Mouse (Mus musculus): ENCODE measurements around the gene Schip1. TPM values are rescaled to one million over a fixed set of nuclear protein-coding genes. Genes with fewer than 3 reads are reported as not detected.

Gene Schip1
- polyA plus RNA-seq, 1 experiment, result 8.0 TPM

DNA sequence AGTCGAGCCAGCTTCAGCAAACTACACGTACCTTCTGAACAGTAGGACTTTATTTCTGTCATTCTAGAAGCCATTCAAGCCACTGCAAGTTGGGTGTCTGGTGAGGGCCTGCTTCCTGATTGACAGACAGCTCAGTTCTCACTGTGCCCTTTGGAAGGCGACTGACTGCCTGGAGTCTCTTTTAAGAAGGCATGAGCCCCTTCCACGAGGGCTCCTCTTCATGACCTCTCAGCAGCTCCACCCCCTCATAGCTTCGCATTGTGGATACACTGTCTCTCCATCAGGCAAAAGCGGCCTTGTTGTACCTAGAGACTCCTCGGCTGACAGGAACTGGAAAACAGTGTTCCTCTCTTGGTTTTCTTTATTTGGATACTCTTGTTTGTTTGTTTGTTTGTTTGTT is 504.1 kb downstream of the Schip1 start:
- no peak overlapping the region for H3K27ac ChIP-seq (ENCODE audit: control insufficient read depth, insufficient read depth, low read depth, low read length, poor library complexity)
- TF ChIP-seq POLR2A (IDR thresholded peaks at IDR 0.05; ENCODE audit: borderline replicate concordance, control insufficient read depth, low read depth, low read length), result no peak
- TF ChIP-seq CTCF (IDR thresholded peaks at IDR 0.05; ENCODE audit: control insufficient read depth, insufficient read depth, low read length), result no peak
- 76% methylated on average over 7 of the region's 7 CpGs for WGBS
- no peak overlapping the region for H3K4me3 ChIP-seq (replicated peaks; ENCODE audit: control insufficient read depth, low read depth, low read length)
- H3K4me1 ChIP-seq (ENCODE audit: control insufficient read depth, insufficient read depth, low read length), result no peaks in the 10 kb centered on the region

DNA sequence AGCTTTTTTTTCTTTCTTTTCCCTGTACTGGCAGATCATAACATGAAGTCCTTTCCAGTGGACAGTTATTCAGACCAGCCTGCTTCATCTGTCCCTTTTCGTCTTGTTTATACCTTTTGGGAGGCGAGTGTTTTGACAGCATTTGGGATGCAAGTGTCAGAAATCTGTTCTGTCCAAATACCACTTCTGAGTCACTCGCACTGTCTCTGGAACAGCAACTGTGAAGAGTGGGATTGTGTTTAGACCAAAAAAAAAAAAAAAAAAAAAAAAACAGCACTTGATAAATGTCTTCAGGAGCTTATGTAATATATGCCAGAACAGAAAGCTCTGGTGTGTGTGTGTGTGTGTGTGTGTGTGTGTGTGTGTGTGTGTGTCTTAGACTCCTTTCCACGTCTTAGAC is 505.7 kb downstream of the Schip1 start:
- no peaks in the 10 kb centered on the region for H3K4me1 ChIP-seq (ENCODE audit: control insufficient read depth, insufficient read depth, low read length)
- WGBS, result 77% methylated on average over 4 of the region's 4 CpGs

DNA sequence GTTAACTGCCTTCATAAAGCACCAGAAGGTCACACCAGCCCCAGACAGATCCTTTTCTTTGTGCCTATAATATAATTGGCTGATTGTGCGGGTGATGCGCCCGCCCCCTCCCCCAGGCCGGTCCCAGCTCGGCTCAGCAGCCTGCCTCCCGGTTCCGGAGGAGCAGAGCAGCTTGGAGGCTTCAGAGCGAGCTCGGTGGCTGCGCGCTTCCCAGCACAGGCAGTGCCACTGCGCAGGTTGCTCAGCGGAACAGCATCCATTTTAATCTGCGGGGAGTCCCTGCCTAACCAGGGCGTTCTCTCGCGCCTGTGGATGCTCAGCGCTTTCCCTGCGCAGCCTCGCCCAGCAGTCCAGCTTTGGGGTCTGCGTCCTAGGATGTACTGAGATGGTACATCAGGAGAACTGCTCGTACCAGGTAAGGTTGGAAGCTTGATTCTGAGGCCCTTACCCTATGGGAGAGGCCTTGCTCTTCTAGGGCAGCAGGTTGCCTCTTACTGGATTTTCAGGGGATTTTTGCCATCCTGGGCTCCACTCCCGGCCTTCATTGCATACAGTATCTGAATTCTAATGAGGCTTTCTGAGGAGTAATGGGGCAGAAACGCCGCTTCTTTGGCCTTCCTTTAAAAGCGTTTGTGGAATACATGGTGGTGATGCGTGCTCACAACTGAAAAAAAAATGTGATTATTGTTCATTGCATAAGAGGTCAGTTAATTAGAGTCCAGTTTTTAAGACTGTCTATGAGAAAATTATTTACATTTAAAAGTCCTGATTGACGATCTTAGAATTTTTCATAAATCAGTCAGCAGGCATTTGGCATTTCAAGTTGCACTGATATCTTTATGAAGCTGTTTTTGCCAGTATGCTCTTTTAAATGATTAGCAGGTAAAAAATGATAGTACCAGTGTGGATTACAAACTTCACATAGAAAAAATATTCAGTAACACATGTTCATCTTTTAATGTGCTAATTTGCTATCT is 507.9 kb downstream of the Schip1 start:
- no peak for TF ChIP-seq POLR2A (IDR thresholded peaks at IDR 0.05; ENCODE audit: borderline replicate concordance, control insufficient read depth, low read depth, low read length)
- TF ChIP-seq CTCF (IDR thresholded peaks at IDR 0.05; ENCODE audit: control insufficient read depth, insufficient read depth, low read length), result no peak
- 44% methylated on average over 28 of the region's 28 CpGs for WGBS
- H3K4me3 ChIP-seq (replicated peaks; ENCODE audit: control insufficient read depth, low read depth, low read length), result no peak overlapping the region
- H3K4me1 ChIP-seq (ENCODE audit: control insufficient read depth, insufficient read depth, low read length), result no peaks in the 10 kb centered on the region
- no peak overlapping the region for H3K27ac ChIP-seq (ENCODE audit: control insufficient read depth, insufficient read depth, low read depth, low read length, poor library complexity)

More for the DNA sequence above, 505.7 kb downstream of the Schip1 start:
- H3K4me3 ChIP-seq (replicated peaks; ENCODE audit: control insufficient read depth, low read depth, low read length), result no peak overlapping the region
- TF ChIP-seq POLR2A (IDR thresholded peaks at IDR 0.05; ENCODE audit: borderline replicate concordance, control insufficient read depth, low read depth, low read length), result no peak
- H3K27ac ChIP-seq (ENCODE audit: control insufficient read depth, insufficient read depth, low read depth, low read length, poor library complexity), result no peak overlapping the region

DNA sequence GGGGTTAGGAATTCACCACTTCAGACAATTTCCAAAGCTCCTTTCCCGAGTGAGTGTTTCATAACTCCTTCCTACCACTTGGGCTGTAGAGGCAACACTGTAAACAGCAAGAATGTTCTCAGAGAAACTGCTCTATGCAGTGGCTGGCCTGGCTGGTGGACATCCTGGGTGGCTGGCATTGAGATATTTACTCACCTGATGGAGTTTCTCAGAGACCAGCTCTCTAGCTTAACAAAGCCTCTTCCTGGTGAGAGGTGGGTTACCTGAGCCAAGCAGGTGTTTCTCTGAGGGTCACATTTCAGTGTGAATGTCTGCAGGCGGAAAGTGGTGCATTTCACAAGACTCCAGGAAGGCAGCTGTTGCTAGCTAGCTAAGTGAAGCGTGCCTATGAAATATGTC is 508.6 kb downstream of the Schip1 start:
- H3K27ac ChIP-seq (ENCODE audit: control insufficient read depth, insufficient read depth, low read depth, low read length, poor library complexity), result no peak overlapping the region
- no peak for TF ChIP-seq CTCF (IDR thresholded peaks at IDR 0.05; ENCODE audit: control insufficient read depth, insufficient read depth, low read length)
- no peak for TF ChIP-seq POLR2A (IDR thresholded peaks at IDR 0.05; ENCODE audit: borderline replicate concordance, control insufficient read depth, low read depth, low read length)
- H3K4me1 ChIP-seq (ENCODE audit: control insufficient read depth, insufficient read depth, low read length), result no peaks in the 10 kb centered on the region
- WGBS, result 46% methylated on average over 3 of the region's 3 CpGs
- no peak overlapping the region for H3K4me3 ChIP-seq (replicated peaks; ENCODE audit: control insufficient read depth, low read depth, low read length)

DNA sequence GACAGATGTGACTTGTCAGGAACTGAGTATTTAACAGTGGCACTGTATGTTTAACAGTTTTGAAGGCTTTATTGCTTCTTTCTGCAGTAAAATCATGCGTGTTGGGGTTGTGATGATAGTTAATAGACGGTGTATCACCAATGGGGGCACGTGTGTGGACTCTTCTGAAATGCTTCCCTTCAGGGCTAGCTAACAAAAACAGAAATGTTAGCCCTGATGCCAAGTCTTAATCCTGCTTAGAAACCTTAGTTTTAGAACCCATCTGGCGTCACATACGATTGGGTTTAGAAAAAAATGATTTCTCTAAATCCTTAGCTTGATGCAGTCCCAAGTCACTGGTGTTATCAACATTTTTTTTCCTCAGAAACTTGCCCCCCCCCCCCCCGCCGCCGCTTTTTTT is 509.5 kb downstream of the Schip1 start:
- TF ChIP-seq POLR2A (IDR thresholded peaks at IDR 0.05; ENCODE audit: borderline replicate concordance, control insufficient read depth, low read depth, low read length), result no peak
- H3K27ac ChIP-seq (ENCODE audit: control insufficient read depth, insufficient read depth, low read depth, low read length, poor library complexity), result no peak overlapping the region
- no peak overlapping the region for H3K4me3 ChIP-seq (replicated peaks; ENCODE audit: control insufficient read depth, low read depth, low read length)
- H3K4me1 ChIP-seq (ENCODE audit: control insufficient read depth, insufficient read depth, low read length), result no peaks in the 10 kb centered on the region
- WGBS, result 53% methylated on average over 8 of the region's 8 CpGs

DNA sequence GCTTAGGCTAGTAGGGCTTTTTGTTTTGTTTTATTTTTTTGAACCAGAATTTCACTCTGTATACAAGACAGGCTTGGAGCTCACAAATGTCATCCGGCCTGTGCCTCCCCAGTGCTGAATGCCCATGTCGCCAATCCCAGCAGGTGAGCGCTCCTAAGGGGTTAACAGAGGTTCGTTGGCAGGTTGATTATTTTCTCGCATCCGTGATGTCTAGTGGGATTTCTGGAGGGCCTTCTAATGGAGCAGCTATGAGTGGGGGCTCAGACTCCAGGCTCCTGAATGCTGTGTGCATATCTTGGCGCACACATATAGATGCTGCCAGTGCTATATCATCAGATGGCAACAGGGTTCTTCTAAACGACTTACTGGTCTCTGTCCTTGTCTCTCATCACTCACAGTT is 510.0 kb downstream of the Schip1 start:
- H3K4me1 ChIP-seq (ENCODE audit: control insufficient read depth, insufficient read depth, low read length), result no peaks in the 10 kb centered on the region
- no peak overlapping the region for H3K4me3 ChIP-seq (replicated peaks; ENCODE audit: control insufficient read depth, low read depth, low read length)
- 81% methylated on average over 8 of the region's 8 CpGs for WGBS
- no peak overlapping the region for H3K27ac ChIP-seq (ENCODE audit: control insufficient read depth, insufficient read depth, low read depth, low read length, poor library complexity)
- TF ChIP-seq CTCF (IDR thresholded peaks at IDR 0.05; ENCODE audit: control insufficient read depth, insufficient read depth, low read length) (no peak), POLR2A (IDR thresholded peaks at IDR 0.05; ENCODE audit: borderline replicate concordance, control insufficient read depth, low read depth, low read length) (no peak)

DNA sequence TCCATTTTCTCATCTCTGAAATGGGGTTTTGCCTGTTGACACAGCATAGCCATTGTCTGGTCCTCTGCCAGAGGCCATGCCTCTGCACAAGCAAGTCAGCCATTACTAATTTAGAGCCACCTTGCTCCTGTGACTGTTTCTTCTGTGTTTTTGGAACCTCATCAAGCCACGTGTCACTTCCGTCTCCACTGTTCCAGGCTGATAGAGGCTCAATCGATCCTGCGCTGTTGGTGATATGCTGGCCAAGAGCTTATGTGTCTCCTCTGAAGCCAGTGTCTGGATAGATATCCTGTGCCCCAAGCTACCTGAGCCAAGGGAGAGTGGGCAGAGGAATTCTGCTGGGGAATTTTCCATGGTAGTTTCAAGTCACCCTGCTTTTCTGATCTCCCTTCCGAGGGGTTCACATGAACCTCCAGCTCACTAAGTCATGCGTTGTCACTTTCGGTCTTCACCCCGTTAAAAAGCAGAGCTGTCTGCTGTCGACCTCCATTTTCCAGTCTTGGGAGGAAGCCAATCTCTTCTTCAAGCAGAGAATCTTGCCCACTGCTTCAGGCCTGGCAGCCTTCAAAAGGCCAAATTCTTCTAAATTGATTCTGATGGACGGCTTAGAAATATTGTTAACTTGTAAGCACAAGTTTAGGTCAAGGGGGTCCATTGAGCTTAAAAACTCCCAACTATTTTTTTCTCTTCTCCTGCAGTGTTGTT is 511.2 kb downstream of the Schip1 start:
- 85% methylated on average over 10 of the region's 10 CpGs for WGBS
- no peak for TF ChIP-seq CTCF (IDR thresholded peaks at IDR 0.05; ENCODE audit: control insufficient read depth, insufficient read depth, low read length)
- TF ChIP-seq POLR2A (IDR thresholded peaks at IDR 0.05; ENCODE audit: borderline replicate concordance, control insufficient read depth, low read depth, low read length), result no peak
- Histone ChIP-seq H3K4me1 (ENCODE audit: control insufficient read depth, insufficient read depth, low read length) (no peaks in the 10 kb centered on the region), H3K4me3 (replicated peaks; ENCODE audit: control insufficient read depth, low read depth, low read length) (no peak overlapping the region), H3K27ac (ENCODE audit: control insufficient read depth, insufficient read depth, low read depth, low read length, poor library complexity) (no peak overlapping the region)

DNA sequence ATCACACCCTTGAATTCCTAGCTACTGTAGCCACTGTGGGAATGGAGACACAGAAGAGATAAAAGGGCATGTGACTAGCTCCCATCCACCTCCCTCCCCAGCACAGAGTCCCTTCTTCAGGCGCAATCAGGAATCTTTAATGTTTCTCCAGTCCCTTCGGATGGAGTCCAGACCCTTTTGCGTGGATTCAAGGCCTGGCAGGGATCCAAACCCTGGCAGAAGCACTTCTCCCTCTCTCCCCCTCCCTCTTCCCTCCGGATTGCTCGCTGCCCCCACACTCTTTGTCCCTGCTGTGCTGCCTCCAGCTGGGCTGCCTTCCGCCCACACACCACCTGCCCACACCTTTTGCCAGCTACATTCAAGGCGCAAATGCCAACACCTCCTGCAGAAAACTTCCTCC is 511.8 kb downstream of the Schip1 start:
- Histone ChIP-seq H3K27ac (ENCODE audit: control insufficient read depth, insufficient read depth, low read depth, low read length, poor library complexity) (no peak overlapping the region), H3K4me3 (replicated peaks; ENCODE audit: control insufficient read depth, low read depth, low read length) (no peak overlapping the region), H3K4me1 (ENCODE audit: control insufficient read depth, insufficient read depth, low read length) (no peaks in the 10 kb centered on the region)
- WGBS, result 83% methylated on average over 7 of the region's 7 CpGs
- TF ChIP-seq POLR2A (IDR thresholded peaks at IDR 0.05; ENCODE audit: borderline replicate concordance, control insufficient read depth, low read depth, low read length) (no peak), CTCF (IDR thresholded peaks at IDR 0.05; ENCODE audit: control insufficient read depth, insufficient read depth, low read length) (no peak)

Measured in bone marrow, adult 2 months (tissue).